Mouse (Mus musculus) hindbrain, postnatal 0 days (tissue): ENCODE measurements around the gene Usp48. TPM values are rescaled to one million over a fixed set of nuclear protein-coding genes. Genes with fewer than 3 reads are reported as not detected.

Source experiments
- ATAC-seq: fragments of 200-750 bp; cut with Nextera tagmentation; 2 replicates; pipeline ENCODE4 v1.8.0; 2017; ENCODE audit warnings: mild to moderate bottlenecking, moderate TSS enrichment, moderate library complexity
- DNase-seq: peaks from one replicate; pipeline ENCODE4 v3.0.0-alpha.2; 2015; ENCODE audit warnings: low spot score
- H3K27ac ChIP-seq: fragments of 300-500 bp; sonication (generic); 2 replicates; pipeline ENCODE4 v1.5.1; 2014; ENCODE audit warnings: mild to moderate bottlenecking
- H3K27me3 ChIP-seq: fragments of 300-500 bp; sonication (generic); 2 replicates; pipeline ENCODE4 v1.6.1; 2014; ENCODE audit warnings: low read length, mixed read lengths; ENCODE audit not compliant: insufficient read depth
- H3K36me3 ChIP-seq: fragments of 300-500 bp; sonication (generic); 2 replicates; pipeline ENCODE4 v1.6.1; 2014; ENCODE audit warnings: low read length, mixed read lengths; ENCODE audit not compliant: insufficient read depth
- H3K4me1 ChIP-seq: fragments of 300-500 bp; sonication (generic); 2 replicates; pipeline ENCODE4 v1.6.1; 2014; ENCODE audit warnings: antibody characterized with exemption, low read length, mixed read lengths; ENCODE audit not compliant: insufficient read depth
- H3K4me2 ChIP-seq: fragments of 300-500 bp; sonication (generic); 2 replicates; pipeline ENCODE4 v1.6.1; 2014; ENCODE audit warnings: low read depth, mild to moderate bottlenecking, low read length, moderate library complexity, mixed read lengths
- H3K4me3 ChIP-seq: fragments of 300-500 bp; sonication (generic); 2 replicates; pipeline ENCODE4 v1.5.1; 2014; ENCODE audit warnings: low read length
- H3K9ac ChIP-seq: fragments of 300-500 bp; sonication (generic); replicated peaks from 2 replicates; pipeline ENCODE4 v1.6.1; 2014; ENCODE audit warnings: mild to moderate bottlenecking, low read length, moderate library complexity, mixed read lengths
- H3K9me3 ChIP-seq: fragments of 300-500 bp; sonication (generic); 2 replicates; pipeline ENCODE4 v1.6.1; 2016; ENCODE audit warnings: low read length, mixed read lengths
- CTCF ChIP-seq: IDR thresholded peaks from 2 replicates; pipeline ENCODE4 v1.5.1; 2016; ENCODE audit warnings: antibody characterized with exemption, control low read depth, low read depth
- whole genome bisulfite sequencing: fragments of 180-500 bp; shearing (Covaris S2); extraction: QIAGEN DNeasy Blood & Tissue Kit; methylation state at CpG from one replicate; pipeline ENCODE4 v1.1.7; 2014; 5-methylcytosine and 5-hydroxymethylcytosine counted together
- polyA plus RNA-seq: library from polyadenylated mRNA; unstranded; fragments of >200 nt; fragmentation: Nextera tagmentation; extraction: Ambion mirVana; gene quantifications from 2 replicates; pipeline ENCODE4 v1.2.1, GENCODE M21; 2015
- total RNA-seq: library from RNA; depleted of rRNA; stranded (reverse); fragments of >200 nt; gene quantifications from 2 replicates; pipeline ENCODE4 v1.2.3, GENCODE M21; 2014

Usp48 gene
- total and polyA plus RNA-seq, 2 experiments from 2014 or later: 45.6 to 63.8 TPM

DNA sequence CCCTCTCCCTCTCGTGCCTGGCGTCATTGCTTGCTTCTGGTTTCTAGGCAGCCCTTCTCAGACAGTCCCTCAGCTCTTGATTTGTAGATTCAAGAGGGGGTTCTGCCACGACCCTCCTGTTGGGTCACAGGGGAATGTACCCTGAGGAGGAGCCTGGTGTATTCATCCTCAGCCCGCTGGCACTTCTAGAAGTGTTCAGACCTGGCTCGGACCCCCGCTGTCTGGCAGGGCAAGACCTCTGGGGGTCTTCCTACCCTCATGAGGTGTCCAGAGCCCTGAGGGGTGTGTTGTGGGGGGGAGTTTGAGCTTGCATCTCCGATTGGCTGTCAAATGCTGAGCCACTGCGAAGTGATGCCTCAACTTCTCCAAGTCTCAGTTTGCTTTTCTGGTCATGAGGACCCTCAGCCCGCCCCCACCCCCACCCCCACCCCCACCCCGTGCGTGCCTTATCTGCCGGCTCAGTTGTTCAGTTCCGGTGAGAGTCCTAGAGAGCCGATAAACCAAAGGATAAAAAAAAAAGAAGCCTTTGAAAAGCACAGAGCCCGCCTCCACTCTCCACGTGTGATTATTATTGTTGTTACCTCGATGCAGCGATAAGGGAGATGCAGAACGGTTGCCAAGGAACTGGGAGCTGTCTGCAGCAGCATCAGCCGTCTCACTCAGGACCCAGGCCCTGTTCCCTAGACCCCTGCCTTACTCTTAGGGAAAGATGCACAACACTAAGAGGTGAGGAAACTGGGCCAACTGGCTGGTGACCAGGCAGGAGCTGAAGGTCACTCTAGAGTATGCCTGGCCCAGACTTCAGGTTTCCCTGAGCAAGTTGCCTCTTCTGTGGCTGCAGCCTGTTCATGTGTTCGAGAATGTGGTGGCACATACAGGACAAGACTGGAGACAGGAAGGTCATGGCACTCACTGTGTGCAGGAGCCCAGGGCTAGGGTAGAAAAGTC is 106.0 kb downstream of the Usp48 start:
- DNase-seq: no peak
- 39% methylated on average over 20 of the region's 21 CpGs for WGBS
- Histone ChIP-seq H3K9ac (no peak overlapping the region), H3K27ac (peak overlapping the region; percentile 62), H3K4me1 (peaks cover 7% of the 10 kb centered on the region; the same call in 1 of the 2 replicates), H3K27me3 (no peaks in the 10 kb centered on the region), H3K4me2 (no peak overlapping the region), H3K9me3 (no peaks in the 10 kb centered on the region), H3K4me3 (no peak overlapping the region), H3K36me3 (no peaks in the 10 kb centered on the region)
- TF ChIP-seq CTCF: no peak
- ATAC-seq: no peak

- no peak overlapping the region for H3K27ac ChIP-seq
- no peak for TF ChIP-seq CTCF
- H3K4me3 ChIP-seq: no peak overlapping the region
- 65% methylated on average over 6 of the region's 6 CpGs for WGBS
- H3K4me2 ChIP-seq: no peak overlapping the region
- peaks cover 7% of the 10 kb centered on the region; the same call in 1 of the 2 replicates for H3K4me1 ChIP-seq
- no peaks in the 10 kb centered on the region for H3K36me3 ChIP-seq
- no peaks in the 10 kb centered on the region for H3K9me3 ChIP-seq
- DNase-seq (no peak), ATAC-seq (no peak)
- H3K9ac ChIP-seq: no peak overlapping the region
- no peaks in the 10 kb centered on the region for H3K27me3 ChIP-seq
Measured at GRCm38 (mm10) chr4:137700960-137701359, 107.4 kb downstream of the Usp48 start.

DNA sequence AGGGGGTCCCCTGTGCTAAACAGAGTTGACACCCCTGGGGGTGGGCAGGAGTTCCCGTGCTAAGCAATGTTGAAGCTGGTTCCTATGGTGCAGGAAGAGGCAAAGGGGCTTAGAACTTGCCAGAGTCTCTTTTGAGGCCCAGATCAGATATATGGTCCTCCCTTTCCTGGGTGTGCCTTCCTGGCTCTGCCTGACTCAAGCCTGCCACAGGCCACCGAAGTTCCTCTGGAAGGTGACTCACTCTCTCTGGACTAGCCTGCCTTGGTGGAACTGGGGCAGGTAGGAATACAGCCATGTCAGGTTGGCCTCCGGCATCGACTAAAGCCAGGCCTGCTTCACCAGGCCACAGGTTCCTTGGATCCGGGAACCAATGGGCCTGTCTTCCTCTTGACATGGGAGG is 109.5 kb downstream of the Usp48 start:
- 89% methylated on average over 5 of the region's 5 CpGs for WGBS
- no peak for TF ChIP-seq CTCF
- DNase-seq: no peak

GRCm38 (mm10) chr4:137704561-137704960 is 111.0 kb downstream of the Usp48 start:
- WGBS: 29% methylated on average over 2 of the region's 2 CpGs

More for the DNA sequence above, 109.5 kb downstream of the Usp48 start:
- Histone ChIP-seq H3K4me3 (no peak overlapping the region), H3K9ac (no peak overlapping the region), H3K36me3 (no peaks in the 10 kb centered on the region), H3K4me1 (peaks cover 11% of the 10 kb centered on the region; the same call in 1 of the 2 replicates), H3K4me2 (no peak overlapping the region), H3K27me3 (no peaks in the 10 kb centered on the region), H3K27ac (no peak overlapping the region), H3K9me3 (no peaks in the 10 kb centered on the region)
- ATAC-seq: no peak

DNA sequence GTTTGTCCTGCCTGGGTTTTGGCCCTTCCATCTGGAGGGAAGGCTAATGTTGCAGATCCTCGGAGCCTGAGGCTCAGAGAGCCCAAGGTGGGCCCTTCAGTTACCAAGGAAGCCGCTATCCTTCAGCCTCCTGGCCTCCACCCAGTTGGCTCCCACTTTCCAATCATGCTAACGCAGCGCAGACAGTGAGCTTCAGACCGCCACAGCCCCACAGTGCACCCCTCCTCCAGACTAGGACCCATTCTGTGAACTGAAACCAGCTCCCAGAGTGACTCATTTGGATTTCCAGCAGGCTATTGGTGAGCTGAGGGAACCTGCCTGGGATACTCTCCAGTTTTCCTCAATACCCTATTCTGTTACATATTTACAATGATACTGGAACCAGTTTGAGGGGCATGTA is 111.8 kb downstream of the Usp48 start:
- Histone ChIP-seq H3K27ac (no peak overlapping the region), H3K4me2 (no peak overlapping the region)

More at GRCm38 (mm10) chr4:137704561-137704960, 111.0 kb downstream of the Usp48 start:
- no peak overlapping the region for H3K9ac ChIP-seq
- peaks cover 4% of the 10 kb centered on the region; the same call in 1 of the 2 replicates for H3K4me1 ChIP-seq
- H3K27me3 ChIP-seq: no peaks in the 10 kb centered on the region
- H3K4me2 ChIP-seq: no peak overlapping the region
- no peaks in the 10 kb centered on the region for H3K9me3 ChIP-seq
- no peaks in the 10 kb centered on the region for H3K36me3 ChIP-seq
- H3K27ac ChIP-seq: no peak overlapping the region
- no peak for DNase-seq
- H3K4me3 ChIP-seq: no peak overlapping the region
- ATAC-seq: no peak
- TF ChIP-seq CTCF: no peak

DNA sequence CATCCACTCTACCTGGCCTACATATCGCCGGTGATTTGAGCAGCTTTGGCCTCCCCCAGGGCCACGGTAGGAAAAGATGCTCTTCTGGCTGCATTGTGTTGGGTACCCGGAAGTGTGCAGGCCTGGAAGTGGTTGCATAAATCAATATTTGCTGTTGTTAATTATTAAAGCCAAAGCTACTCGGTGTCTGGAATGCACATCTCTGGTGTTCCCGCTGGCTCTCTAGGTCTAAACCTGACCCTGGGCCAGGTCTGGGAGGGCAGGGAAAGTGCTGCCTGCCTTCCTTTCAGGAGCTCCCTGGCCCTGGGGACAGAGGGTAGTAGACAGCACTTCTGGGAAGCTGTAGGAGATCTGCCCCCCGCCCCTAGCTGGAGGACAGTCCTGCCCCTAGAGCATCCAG is 113.0 kb downstream of the Usp48 start:
- no peak overlapping the region for H3K9ac ChIP-seq

More for the DNA sequence above, 111.8 kb downstream of the Usp48 start:
- H3K36me3 ChIP-seq: no peaks in the 10 kb centered on the region
- no peak overlapping the region for H3K4me3 ChIP-seq
- peaks cover 4% of the 10 kb centered on the region; the same call in 1 of the 2 replicates for H3K4me1 ChIP-seq
- WGBS: 44% methylated on average over 5 of the region's 5 CpGs
- H3K9me3 ChIP-seq: no peaks in the 10 kb centered on the region
- TF ChIP-seq CTCF: no peak
- DNase-seq (no peak), ATAC-seq (no peak)
- no peaks in the 10 kb centered on the region for H3K27me3 ChIP-seq
- H3K9ac ChIP-seq: no peak overlapping the region

More for the DNA sequence above, 113.0 kb downstream of the Usp48 start:
- no peak for ATAC-seq
- Histone ChIP-seq H3K36me3 (no peaks in the 10 kb centered on the region), H3K4me1 (peaks cover 4% of the 10 kb centered on the region; the same call in 1 of the 2 replicates), H3K27ac (no peak overlapping the region), H3K27me3 (no peaks in the 10 kb centered on the region), H3K4me2 (no peak overlapping the region), H3K9me3 (no peaks in the 10 kb centered on the region), H3K4me3 (no peak overlapping the region)
- no peak for TF ChIP-seq CTCF
- DNase-seq: no peak
- WGBS: 70% methylated on average over 7 of the region's 7 CpGs
